Mouse (Mus musculus): ENCODE data around the gene Ptma. TPM values are rescaled to one million over a fixed set of nuclear protein-coding genes. Genes with fewer than 3 reads are reported as not detected.

The Ptma gene
- polyA plus RNA-seq, 1 experiment from 2014 or later = 2,826 TPM

DNA sequence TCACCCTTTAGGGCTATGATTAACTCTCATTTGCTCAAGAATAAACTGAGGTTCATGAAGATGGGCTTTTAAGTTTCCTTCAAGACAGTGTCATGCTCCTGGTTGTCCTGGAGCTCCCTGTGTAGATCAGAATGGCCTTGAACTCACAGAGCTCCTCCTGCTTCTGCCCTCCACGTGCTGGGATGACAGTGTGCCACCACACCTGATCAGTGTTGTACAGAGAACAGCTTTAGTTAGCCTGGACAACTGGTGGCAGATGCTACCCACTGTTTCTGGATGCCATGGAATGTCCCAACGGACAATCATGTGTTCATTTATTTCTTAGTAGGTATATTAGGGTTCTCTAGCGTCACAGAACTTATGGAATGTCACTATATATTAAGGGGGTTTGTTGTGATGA is 9.4 kb upstream of the Ptma start:
- ATAC-seq (replicated peaks; ENCODE audit: low FRiP score, low TSS enrichment, low read depth) (no peak), DNase-seq (ENCODE audit: low spot score) (no peak)
- Histone ChIP-seq H3K9ac (ENCODE audit: low read length) (no peak overlapping the region), H3K27me3 (replicated peaks; ENCODE audit: control insufficient read depth, insufficient read depth, low read length) (no peaks in the 10 kb centered on the region), H3K27ac (ENCODE audit: low read depth) (no peak overlapping the region), H3K4me3 (ENCODE audit: low read depth, low read length) (no peak overlapping the region), H3K4me1 (replicated peaks; ENCODE audit: control insufficient read depth, insufficient read depth, low read length) (no peaks in the 10 kb centered on the region), H3K4me2 (ENCODE audit: low read length) (no peak overlapping the region), H3K9me3 (ENCODE audit: control insufficient read depth, low read length) (no peaks in the 10 kb centered on the region), H3K36me3 (ENCODE audit: control insufficient read depth, insufficient read depth, low read length) (no peaks in the 10 kb centered on the region)
- 67% methylated on average over 3 of the region's 3 CpGs for WGBS

- Histone ChIP-seq H3K9ac (ENCODE audit: low read length) (no peak overlapping the region), H3K27ac (ENCODE audit: low read depth) (no peak overlapping the region), H3K9me3 (ENCODE audit: control insufficient read depth, low read length) (no peaks in the 10 kb centered on the region), H3K4me3 (ENCODE audit: low read depth, low read length) (no peak overlapping the region), H3K36me3 (ENCODE audit: control insufficient read depth, insufficient read depth, low read length) (no peaks in the 10 kb centered on the region), H3K4me1 (replicated peaks; ENCODE audit: control insufficient read depth, insufficient read depth, low read length) (peaks cover 9% of the 10 kb centered on the region; the same call in 1 of the 2 replicates), H3K4me2 (ENCODE audit: low read length) (no peak overlapping the region), H3K27me3 (replicated peaks; ENCODE audit: control insufficient read depth, insufficient read depth, low read length) (no peaks in the 10 kb centered on the region)
- 34% methylated on average over 7 of the region's 7 CpGs for WGBS
- ATAC-seq (replicated peaks; ENCODE audit: low FRiP score, low TSS enrichment, low read depth) = no peak
- no peak for DNase-seq (ENCODE audit: low spot score)
These were observed 6.2 kb upstream of the Ptma start for GRCm38 (mm10) chr1:86520361-86520760.

DNA sequence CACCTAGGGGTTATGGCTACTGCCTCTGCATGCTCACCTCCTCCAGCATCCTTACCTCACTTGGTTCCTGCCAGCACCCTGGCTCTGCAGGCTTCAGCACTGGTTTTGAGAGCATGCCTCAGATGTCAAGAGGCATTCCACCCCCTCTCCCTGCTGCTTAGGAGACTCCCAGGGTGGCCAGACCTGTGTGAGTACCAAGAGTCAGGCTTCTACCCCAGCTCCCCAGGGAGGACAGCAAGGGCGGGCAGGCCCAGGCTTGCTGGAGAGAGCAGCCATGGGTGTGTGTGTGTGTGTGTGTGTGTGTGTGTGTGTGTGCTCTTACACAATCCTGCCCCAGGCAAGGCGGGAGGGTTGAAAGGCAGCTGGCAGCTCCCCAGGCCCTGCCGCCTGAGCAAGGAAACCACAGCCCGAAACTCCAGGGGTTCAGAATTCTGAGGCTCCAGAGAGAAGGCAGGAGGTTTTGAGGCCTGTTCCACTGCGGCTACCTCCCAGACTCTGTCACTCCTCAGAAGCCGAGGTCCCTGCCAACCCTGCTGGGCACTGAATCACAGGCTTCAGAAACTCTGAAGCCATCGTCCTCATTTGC is 4.1 kb upstream of the Ptma start:
- 63% methylated on average over 7 of the region's 7 CpGs for WGBS
- ATAC-seq (replicated peaks; ENCODE audit: low FRiP score, low TSS enrichment, low read depth) (no peak), DNase-seq (ENCODE audit: low spot score) (no peak)
- Histone ChIP-seq H3K9me3 (ENCODE audit: control insufficient read depth, low read length) (no peaks in the 10 kb centered on the region), H3K36me3 (ENCODE audit: control insufficient read depth, insufficient read depth, low read length) (no peaks in the 10 kb centered on the region), H3K4me2 (ENCODE audit: low read length) (no peak overlapping the region), H3K27me3 (replicated peaks; ENCODE audit: control insufficient read depth, insufficient read depth, low read length) (no peaks in the 10 kb centered on the region), H3K4me3 (ENCODE audit: low read depth, low read length) (no peak overlapping the region), H3K9ac (ENCODE audit: low read length) (no peak overlapping the region), H3K4me1 (replicated peaks; ENCODE audit: control insufficient read depth, insufficient read depth, low read length) (peaks cover 9% of the 10 kb centered on the region; the same call in 1 of the 2 replicates), H3K27ac (ENCODE audit: low read depth) (no peak overlapping the region)

- Histone ChIP-seq H3K9me3 (ENCODE audit: control insufficient read depth, low read length) (no peaks in the 10 kb centered on the region), H3K4me3 (ENCODE audit: low read depth, low read length) (no peak overlapping the region), H3K27me3 (replicated peaks; ENCODE audit: control insufficient read depth, insufficient read depth, low read length) (no peaks in the 10 kb centered on the region), H3K4me2 (ENCODE audit: low read length) (peak overlapping the region; percentile 98), H3K4me1 (replicated peaks; ENCODE audit: control insufficient read depth, insufficient read depth, low read length) (peaks cover 9% of the 10 kb centered on the region; the same call in 1 of the 2 replicates), H3K27ac (ENCODE audit: low read depth) (peak overlapping the region; percentile 100), H3K9ac (ENCODE audit: low read length) (peak overlapping the region; percentile 100), H3K36me3 (ENCODE audit: control insufficient read depth, insufficient read depth, low read length) (peaks cover 5% of the 10 kb centered on the region)
- no peak for DNase-seq (ENCODE audit: low spot score)
- ATAC-seq (replicated peaks; ENCODE audit: low FRiP score, low TSS enrichment, low read depth) = no peak
- WGBS = 79% methylated on average over 8 of the region's 8 CpGs
These were observed 2.5 kb upstream of the Ptma start for GRCm38 (mm10) chr1:86523776-86524618.

GRCm38 (mm10) chr1:86524619-86525498 is 1.7 kb upstream of the Ptma start:
- H3K27ac ChIP-seq (ENCODE audit: low read depth) = peak overlapping the region; percentile 100
- peak overlapping the region; percentile 100 for H3K4me3 ChIP-seq (ENCODE audit: low read depth, low read length)
- ATAC-seq (replicated peaks; ENCODE audit: low FRiP score, low TSS enrichment, low read depth) (peak; percentile 75), DNase-seq (ENCODE audit: low spot score) (peak; percentile 100)
- H3K4me2 ChIP-seq (ENCODE audit: low read length) = peak overlapping the region; percentile 98
- H3K9me3 ChIP-seq (ENCODE audit: control insufficient read depth, low read length) = no peaks in the 10 kb centered on the region
- 1% methylated on average over 53 of the region's 53 CpGs for WGBS
- H3K9ac ChIP-seq (ENCODE audit: low read length) = peak overlapping the region; percentile 100
- H3K4me1 ChIP-seq (replicated peaks; ENCODE audit: control insufficient read depth, insufficient read depth, low read length) = peaks cover 16% of the 10 kb centered on the region
- H3K27me3 ChIP-seq (replicated peaks; ENCODE audit: control insufficient read depth, insufficient read depth, low read length) = no peaks in the 10 kb centered on the region
- H3K36me3 ChIP-seq (ENCODE audit: control insufficient read depth, insufficient read depth, low read length) = peaks cover 13% of the 10 kb centered on the region

DNA sequence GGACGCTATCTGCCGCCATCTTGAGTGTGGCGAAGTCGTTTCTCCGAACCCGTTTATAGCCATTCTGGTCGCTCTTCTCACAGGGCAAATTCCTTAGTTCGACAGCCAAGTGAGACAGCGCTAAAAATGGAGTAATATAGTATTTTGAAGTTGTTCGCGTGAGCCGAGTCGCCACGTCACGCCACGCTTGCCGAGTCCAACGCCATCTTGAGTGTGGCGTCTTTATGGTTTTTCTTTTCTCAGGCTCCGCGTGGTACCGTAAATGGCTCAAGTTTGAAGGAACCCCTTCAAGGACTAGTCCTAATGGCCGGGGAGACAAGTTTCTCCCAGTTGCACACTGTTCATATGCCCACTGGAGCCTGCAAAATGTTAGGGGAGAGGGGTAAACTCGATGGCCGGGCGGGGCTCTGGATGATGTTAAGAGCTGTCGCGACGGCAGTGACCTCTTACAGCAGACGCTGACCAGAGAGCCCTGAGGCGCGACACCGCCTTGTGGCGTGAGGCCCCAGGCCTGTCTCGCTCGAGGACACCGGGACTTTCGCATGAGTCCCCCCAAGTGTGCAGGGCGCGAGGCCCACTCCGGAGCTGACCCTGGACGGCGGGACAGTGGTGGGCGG is 919 bp upstream of the Ptma start:
- peak overlapping the region; percentile 100 for H3K4me3 ChIP-seq (ENCODE audit: low read depth, low read length)
- WGBS = under 1% methylated on average over 44 of the region's 44 CpGs

GRCm38 (mm10) chr1:86526789-86527598 is 468 bp downstream of the Ptma start:
- Histone ChIP-seq H3K9ac (ENCODE audit: low read length) (peak overlapping the region; percentile 100), H3K4me3 (ENCODE audit: low read depth, low read length) (peak overlapping the region; percentile 100), H3K4me1 (replicated peaks; ENCODE audit: control insufficient read depth, insufficient read depth, low read length) (peaks cover 30% of the 10 kb centered on the region), H3K27ac (ENCODE audit: low read depth) (peak overlapping the region; percentile 100), H3K27me3 (replicated peaks; ENCODE audit: control insufficient read depth, insufficient read depth, low read length) (no peaks in the 10 kb centered on the region), H3K4me2 (ENCODE audit: low read length) (peak overlapping the region; percentile 98), H3K36me3 (ENCODE audit: control insufficient read depth, insufficient read depth, low read length) (peaks cover 24% of the 10 kb centered on the region), H3K9me3 (ENCODE audit: control insufficient read depth, low read length) (no peaks in the 10 kb centered on the region)
- DNase-seq (ENCODE audit: low spot score) = peak; percentile 82
- WGBS = under 1% methylated on average over 110 of the region's 111 CpGs
- no peak for ATAC-seq (replicated peaks; ENCODE audit: low FRiP score, low TSS enrichment, low read depth)

More for the DNA sequence above, 919 bp upstream of the Ptma start:
- DNase-seq (ENCODE audit: low spot score) (peak; percentile 91), ATAC-seq (replicated peaks; ENCODE audit: low FRiP score, low TSS enrichment, low read depth) (peak; percentile 25)
- Histone ChIP-seq H3K4me2 (ENCODE audit: low read length) (peak overlapping the region; percentile 98), H3K27me3 (replicated peaks; ENCODE audit: control insufficient read depth, insufficient read depth, low read length) (no peaks in the 10 kb centered on the region), H3K9ac (ENCODE audit: low read length) (peak overlapping the region; percentile 100), H3K27ac (ENCODE audit: low read depth) (peak overlapping the region; percentile 100), H3K9me3 (ENCODE audit: control insufficient read depth, low read length) (no peaks in the 10 kb centered on the region), H3K4me1 (replicated peaks; ENCODE audit: control insufficient read depth, insufficient read depth, low read length) (peaks cover 17% of the 10 kb centered on the region), H3K36me3 (ENCODE audit: control insufficient read depth, insufficient read depth, low read length) (peaks cover 14% of the 10 kb centered on the region)

All from intestine, embryonic 14.5 days (tissue).